In genomic region chr7:112389611-112390251, GRCm38 (mm10) we compare ENCODE assay signal across 9 mouse cellular contexts. TPM values are rescaled to one million over a fixed set of nuclear protein-coding genes. Genes with fewer than 3 reads are reported as not detected.
DNase-seq lines count a peak whose midpoint lies in the region; ATAC-seq and TF ChIP-seq lines count a peak whose summit lies in the region.
"Had no signal": no experiment of that assay in that cellular context is flagged by ENCODE, and none has a peak within 500 bp of the region (broad histone marks: within the 10 kb centered on the region; RNA-seq: fewer than 3 reads in every experiment).

No protein-coding gene starts in this region.

- H3K9me3 ChIP-seq in lung, embryonic 14.5 days (ENCODE audit: low read depth, low read length): no peaks in the 10 kb centered on the region
- no peaks in the 10 kb centered on the region for H3K9me3 ChIP-seq in forebrain, embryonic 13.5 days (replicated peaks)
- no peaks in the 10 kb centered on the region for H3K9me3 ChIP-seq in limb, embryonic 13.5 days
- H3K9me3 ChIP-seq in stomach, embryonic 15.5 days: no peaks in the 10 kb centered on the region

- H3K4me3 ChIP-seq in lung, embryonic 14.5 days (ENCODE audit: low read depth, low read length): no peak overlapping the region
- H3K4me3 ChIP-seq in lung, adult 2 months (replicated peaks; ENCODE audit: extremely low read depth, low read depth, low read length): no peak overlapping the region
- H3K4me3 ChIP-seq in forebrain, embryonic 13.5 days: no peak overlapping the region
- no peak overlapping the region for H3K4me3 ChIP-seq in limb, embryonic 13.5 days
- no peak overlapping the region for H3K4me3 ChIP-seq in stomach, embryonic 15.5 days (replicated peaks)
- no peak overlapping the region for H3K4me3 ChIP-seq in cerebellum, adult 2 months (replicated peaks; ENCODE audit: insufficient read depth, low read depth, low read length)

- no peak overlapping the region for H3K9ac ChIP-seq in lung, embryonic 14.5 days
- no peak overlapping the region for H3K9ac ChIP-seq in forebrain, embryonic 13.5 days
- no peak overlapping the region for H3K9ac ChIP-seq in limb, embryonic 13.5 days
- no peak overlapping the region for H3K9ac ChIP-seq in stomach, embryonic 15.5 days

- H3K4me2 ChIP-seq in lung, embryonic 14.5 days: no peak overlapping the region
- peak overlapping the region; percentile 34 for H3K4me2 ChIP-seq in forebrain, embryonic 13.5 days
- H3K4me2 ChIP-seq in limb, embryonic 13.5 days (replicated peaks): peak overlapping the region; percentile 49
- H3K4me2 ChIP-seq in stomach, embryonic 15.5 days: peak overlapping the region; percentile 24

- H3K27me3 ChIP-seq in lung, embryonic 14.5 days (ENCODE audit: insufficient read depth, low read length): no peaks in the 10 kb centered on the region
- peaks cover 19% of the 10 kb centered on the region for H3K27me3 ChIP-seq in forebrain, embryonic 13.5 days
- no peaks in the 10 kb centered on the region for H3K27me3 ChIP-seq in limb, embryonic 13.5 days
- no peaks in the 10 kb centered on the region for H3K27me3 ChIP-seq in stomach, embryonic 15.5 days (replicated peaks)
- no peaks in the 10 kb centered on the region for H3K27me3 ChIP-seq in cerebellum, adult 2 months (ENCODE audit: control insufficient read depth, insufficient read depth, low read length)

- no peak for ATAC-seq in lung, embryonic 14.5 days (ENCODE audit: insufficient read depth)
- peak; percentile 62 for ATAC-seq in forebrain, embryonic 13.5 days
- no peak for ATAC-seq in limb, embryonic 13.5 days (ENCODE audit: low FRiP score, low read depth)
- ATAC-seq in stomach, embryonic 15.5 days (ENCODE audit: insufficient read depth, low FRiP score, low read depth): no peak

- TF ChIP-seq POLR2A in lung, adult 2 months (IDR thresholded peaks at IDR 0.05; ENCODE audit: borderline replicate concordance, extremely low read depth, low read depth, low read length): no peak
- no peak for TF ChIP-seq POLR2A in cerebellum, adult 2 months (IDR thresholded peaks at IDR 0.05; ENCODE audit: borderline replicate concordance, insufficient read depth, low read length)

- no peaks in the 10 kb centered on the region for H3K36me3 ChIP-seq in lung, embryonic 14.5 days (ENCODE audit: insufficient read depth)
- H3K36me3 ChIP-seq in forebrain, embryonic 13.5 days (ENCODE audit: poor library complexity, severe bottlenecking): no peaks in the 10 kb centered on the region
- H3K36me3 ChIP-seq in limb, embryonic 13.5 days: no peaks in the 10 kb centered on the region
- H3K36me3 ChIP-seq in stomach, embryonic 15.5 days: no peaks in the 10 kb centered on the region

- 50% methylated on average over 6 of the region's 6 CpGs for WGBS in lung, embryonic 14.5 days
- WGBS in lung, adult 2 months: 51% methylated on average over 6 of the region's 6 CpGs
- WGBS in forebrain, embryonic 13.5 days: 41% methylated on average over 6 of the region's 6 CpGs
- 20% methylated on average over 6 of the region's 6 CpGs for WGBS in limb, embryonic 13.5 days
- WGBS in stomach, embryonic 15.5 days: 28% methylated on average over 6 of the region's 6 CpGs
- WGBS in cerebellum, adult 2 months: 60% methylated on average over 6 of the region's 6 CpGs

- peaks cover 18% of the 10 kb centered on the region for H3K4me1 ChIP-seq in lung, embryonic 14.5 days (ENCODE audit: insufficient read depth)
- H3K4me1 ChIP-seq in lung, adult 2 months (ENCODE audit: control insufficient read depth, insufficient read depth, low read length): peaks cover 8% of the 10 kb centered on the region
- H3K4me1 ChIP-seq in forebrain, embryonic 13.5 days: peaks cover 32% of the 10 kb centered on the region
- H3K4me1 ChIP-seq in limb, embryonic 13.5 days: peaks cover 44% of the 10 kb centered on the region
- peaks cover 28% of the 10 kb centered on the region for H3K4me1 ChIP-seq in stomach, embryonic 15.5 days
- H3K4me1 ChIP-seq in cerebellum, adult 2 months (ENCODE audit: control insufficient read depth, insufficient read depth, low read length): peaks cover 3% of the 10 kb centered on the region; the same call in 1 of the 2 replicates

- no peak for DNase-seq in lung, embryonic 14.5 days
- no peak for DNase-seq in lung, adult 2 months
- no peak for DNase-seq in cerebellum, adult 11-12 months
- DNase-seq in cerebellum, adult 2 months: no peak
- no peak for DNase-seq in ovary, postnatal 36 days (ENCODE audit: low spot score)
- DNase-seq: adrenal gland, adult 8-10 months had no signal

- no peak for TF ChIP-seq CTCF in lung, embryonic 14.5 days (IDR thresholded peaks at IDR 0.05; ENCODE audit: low read depth)
- TF ChIP-seq CTCF in lung, adult 2 months (IDR thresholded peaks at IDR 0.05; ENCODE audit: insufficient read depth, low read length): no peak
- TF ChIP-seq CTCF in cerebellum, adult 2 months (IDR thresholded peaks at IDR 0.05; ENCODE audit: borderline replicate concordance, insufficient read depth, low read depth, low read length): no peak

- peak overlapping the region; percentile 15 for H3K27ac ChIP-seq in lung, embryonic 14.5 days (ENCODE audit: low read depth)
- peak overlapping the region; percentile 75 for H3K27ac ChIP-seq in forebrain, embryonic 13.5 days
- H3K27ac ChIP-seq in limb, embryonic 13.5 days: peak overlapping the region; percentile 72
- peak overlapping the region; percentile 84 for H3K27ac ChIP-seq in stomach, embryonic 15.5 days
- H3K27ac ChIP-seq in cerebellum, adult 2 months (ENCODE audit: insufficient read depth, low read length): no peak overlapping the region

RNA-seq across cellular contexts. Expression of gene Parva, which starts 37.6 kb away (rescaled TPM):
- polyA plus RNA-seq in lung, embryonic 14.5 days (2014; fragmentation: Nextera tagmentation; extraction: Ambion mirVana): 102 and 105 TPM in 2 replicates
- polyA plus RNA-seq in lung, adult 2 months (2012; rRNA removed): 54.7 and 80.5 TPM in 2 replicates
- 27.6 and 31.9 TPM in 2 replicates for polyA plus RNA-seq in forebrain, embryonic 13.5 days (2015; fragmentation: Nextera tagmentation; extraction: Ambion mirVana)
- polyA plus RNA-seq in limb, embryonic 13.5 days (2015; fragmentation: Nextera tagmentation; extraction: Ambion mirVana): 95.6 and 108 TPM in 2 replicates
- 101 and 108 TPM in 2 replicates for polyA plus RNA-seq in stomach, embryonic 15.5 days (2015; fragmentation: Nextera tagmentation; extraction: Ambion mirVana)
- 64.4 and 67.5 TPM in 2 replicates for polyA plus RNA-seq in cerebellum, adult 2 months (2012; rRNA removed)
